Mouse (Mus musculus) pancreas, adult 10 weeks (tissue): ENCODE results near the gene Tmem35b. TPM values are rescaled to one million over a fixed set of nuclear protein-coding genes. Genes with fewer than 3 reads are reported as not detected.

Experiments used
- polyA plus RNA-seq: library from polyadenylated mRNA; stranded (reverse); fragments of 350-450 nt; fragmentation: Illumina TruSeq; extraction: RNeasy Lipid Tissue Mini Kit (QIAGEN cat#74804); gene quantifications from one replicate; pipeline ENCODE4 v1.2.3, GENCODE M21; 2015; ENCODE audit warnings: low read depth, low replicate concordance; ENCODE audit not compliant: insufficient read depth

The Tmem35b gene
- 3.7 TPM for polyA plus RNA-seq

GRCm38 (mm10) chr4:127123391-127123790 is at the start of gene Tmem35b:
TSS of gene Tmem35b (plus strand) at chr4:127123691.

GRCm38 (mm10) chr4:127076875-127077548 is 46.5 kb upstream of the Tmem35b start, which contains the start of gene Zmym6:
TSS of gene Zmym6 (plus strand) at chr4:127077383.

DNA sequence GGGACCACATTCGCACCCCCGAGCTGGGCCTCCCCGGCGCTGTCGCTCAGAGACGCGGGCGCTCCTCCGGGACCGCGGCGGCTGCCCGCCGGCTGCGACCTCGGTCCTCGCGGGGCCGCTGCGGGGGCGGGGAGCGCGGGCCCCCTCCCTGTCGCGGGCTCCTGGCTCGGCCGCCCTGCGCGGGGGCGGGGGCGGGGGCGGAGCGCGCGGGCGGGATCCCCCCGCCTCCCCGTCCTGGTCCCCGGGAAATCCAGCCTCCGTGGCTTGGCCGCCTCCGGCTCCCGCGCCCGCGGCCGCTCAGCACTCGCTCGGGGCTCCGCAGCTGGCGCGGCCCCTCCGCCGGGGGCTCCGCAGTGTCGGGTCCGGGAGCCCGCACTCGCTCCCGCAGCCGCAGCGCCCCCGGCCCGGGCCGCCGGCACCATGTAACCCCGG is 45.4 kb downstream of the Tmem35b start, which contains the start of gene Dlgap3:
Gene Dlgap3 (plus strand): TSS at position 291 of the 432 bp plus-strand sequence.

Other genes starting within 250 kb of the Tmem35b start
- 3.5 TPM for gene Zmym4, start 155.6 kb upstream of the Tmem35b start, polyA plus RNA-seq
- gene Sfpq, start 102.4 kb upstream of the Tmem35b start, polyA plus RNA-seq, result 55.3 TPM
- gene Zmym1, start 62.5 kb upstream of the Tmem35b start, polyA plus RNA-seq, result 0.89 TPM
- 7.0 TPM for gene Zmym6, start 46.3 kb upstream of the Tmem35b start, polyA plus RNA-seq
- 0.48 TPM for gene Dlgap3, start 45.5 kb downstream of the Tmem35b start, polyA plus RNA-seq
- gene Smim12, start 120.1 kb downstream of the Tmem35b start, polyA plus RNA-seq, result 9.0 TPM
- gene Gja4, start 190.3 kb downstream of the Tmem35b start, polyA plus RNA-seq, result 8.2 TPM
- 0.52 TPM for gene Gjb3, start 207.2 kb downstream of the Tmem35b start, polyA plus RNA-seq
- gene Gjb4, start 230.4 kb downstream of the Tmem35b start, polyA plus RNA-seq, result not detected
- gene Gjb5, start 234.5 kb downstream of the Tmem35b start, polyA plus RNA-seq, result 2.1 TPM